Mouse (Mus musculus) telencephalon, adult 2 months (tissue): ENCODE measurements around the gene Btbd8.

Source experiments
- DNase-seq: peaks from one replicate; pipeline ENCODE4 v3.0.0-alpha.2; 2011; ENCODE audit warnings: low read depth, low spot score

The Btbd8 gene

DNA sequence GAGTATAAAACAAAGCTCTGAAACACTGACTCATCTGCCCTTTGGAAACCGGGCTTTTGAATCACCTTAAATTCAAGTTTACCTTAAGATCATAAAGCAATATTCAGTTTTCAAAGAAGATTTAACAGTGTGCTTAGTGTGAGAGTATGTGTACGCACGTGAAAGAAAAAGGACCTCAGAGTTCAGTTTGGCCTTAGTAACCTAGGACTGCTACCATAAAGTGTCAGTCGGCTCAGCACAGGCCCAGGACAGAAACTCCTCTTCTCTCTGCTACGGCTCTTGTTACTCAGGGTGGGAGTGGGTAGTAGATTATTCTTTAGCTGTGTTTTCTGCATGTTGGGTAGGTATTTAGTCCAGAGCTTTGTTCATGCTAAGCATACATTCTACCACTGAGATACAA lies 11.8 kb downstream of the Btbd8 start:
- no peak for DNase-seq

DNA sequence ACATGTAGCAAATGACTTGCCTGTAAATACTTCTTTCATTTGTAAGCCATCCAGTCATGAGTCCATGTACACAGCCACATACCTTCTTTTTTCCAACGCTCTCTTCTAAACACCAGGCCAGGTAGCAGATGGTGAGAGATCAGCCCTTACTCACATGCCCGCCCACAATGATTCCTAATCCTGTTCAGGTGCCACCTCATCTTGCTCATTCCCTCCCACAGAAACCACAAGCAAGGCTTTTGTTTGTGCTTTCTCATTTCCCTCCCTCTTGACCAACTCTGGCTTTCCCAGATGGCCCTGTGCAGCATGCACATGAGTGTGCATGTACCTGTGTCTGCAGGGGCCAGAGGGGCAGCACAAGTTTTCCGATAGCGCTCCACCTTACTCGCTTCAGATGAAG lies 12.5 kb downstream of the Btbd8 start:
- DNase-seq, result peak; percentile 57

DNA sequence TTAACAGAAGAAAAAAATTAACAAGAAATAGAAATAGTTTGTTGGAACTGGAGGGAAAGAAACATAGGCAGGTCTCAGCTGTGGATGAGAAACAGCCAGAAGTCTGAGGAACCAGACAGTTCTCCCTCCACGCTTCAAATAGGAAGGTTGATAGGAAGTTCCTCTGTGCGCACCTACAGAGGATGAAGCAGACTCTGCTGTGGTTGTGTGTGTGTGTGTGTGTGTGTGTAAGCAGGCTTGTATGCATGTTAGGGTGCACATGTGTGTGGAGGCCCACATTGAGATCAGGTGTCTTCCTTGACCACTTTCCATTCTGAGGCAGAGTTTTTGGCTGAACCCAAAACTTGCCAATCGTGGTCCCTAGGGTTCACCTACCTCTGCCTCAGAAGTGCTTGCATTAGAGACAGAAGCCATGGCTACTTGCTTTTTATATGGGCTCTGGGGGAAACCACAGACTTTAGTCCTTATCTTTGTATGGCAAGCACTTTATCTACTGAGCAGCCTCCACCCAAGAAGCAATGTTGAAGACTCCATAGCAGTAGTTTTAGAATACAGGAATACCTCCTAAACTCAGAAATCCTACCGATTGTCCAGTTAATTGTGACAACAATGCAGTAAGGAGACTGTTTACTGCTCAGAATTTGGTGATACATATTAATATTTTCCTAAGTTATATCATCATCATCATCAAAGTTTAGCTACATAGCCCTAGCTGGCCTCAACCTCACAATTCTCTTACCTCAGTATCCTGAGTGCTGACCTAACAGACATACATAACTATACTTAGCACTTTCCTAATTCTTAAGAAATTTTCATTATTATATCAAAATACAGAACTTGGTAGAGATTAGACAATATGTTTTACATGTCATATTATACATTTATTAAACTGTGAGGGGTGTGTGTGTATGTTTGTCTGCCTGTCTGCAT lies 24.6 kb downstream of the Btbd8 start:
- DNase-seq, result no peak

DNA sequence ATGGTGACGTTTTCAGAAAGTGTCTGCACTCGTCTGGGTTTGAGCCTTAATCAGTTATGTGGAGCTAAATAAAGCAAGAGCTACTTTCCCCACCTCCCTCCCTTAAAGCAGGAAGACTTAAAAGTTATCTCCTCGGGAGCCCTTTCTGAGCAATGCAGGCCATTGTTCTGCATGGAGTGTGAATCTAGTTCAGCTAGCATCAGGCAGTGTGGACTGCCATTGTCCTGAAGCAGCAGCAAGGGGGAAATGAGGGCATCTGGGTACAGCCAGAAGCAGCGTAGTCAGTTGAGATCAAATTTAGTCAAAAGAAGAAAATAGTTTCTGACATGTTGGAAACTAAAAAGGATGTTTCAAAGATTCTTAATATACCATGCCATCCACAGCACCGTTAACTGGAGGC lies 28.7 kb downstream of the Btbd8 start:
- peak; percentile 38 for DNase-seq

DNA sequence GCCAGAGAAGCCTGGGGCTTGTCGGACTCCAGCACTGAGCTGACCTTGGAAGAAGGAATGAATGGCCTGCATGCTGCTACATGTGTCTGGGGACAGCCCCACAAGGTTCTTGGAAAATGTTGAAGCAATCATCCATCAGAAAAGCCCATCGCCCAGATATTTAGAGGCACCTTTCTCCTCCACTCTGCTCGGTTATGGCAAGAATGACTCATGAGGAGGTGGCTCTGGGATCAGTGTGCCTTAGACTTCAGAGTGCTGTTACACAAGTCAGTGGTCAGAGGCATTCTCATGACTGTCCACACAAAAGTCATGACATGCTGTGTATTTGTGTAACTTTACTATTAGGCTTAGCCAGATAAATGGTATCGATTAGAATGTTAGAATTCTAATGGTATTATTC lies 29.3 kb downstream of the Btbd8 start:
- DNase-seq, result no peak

DNA sequence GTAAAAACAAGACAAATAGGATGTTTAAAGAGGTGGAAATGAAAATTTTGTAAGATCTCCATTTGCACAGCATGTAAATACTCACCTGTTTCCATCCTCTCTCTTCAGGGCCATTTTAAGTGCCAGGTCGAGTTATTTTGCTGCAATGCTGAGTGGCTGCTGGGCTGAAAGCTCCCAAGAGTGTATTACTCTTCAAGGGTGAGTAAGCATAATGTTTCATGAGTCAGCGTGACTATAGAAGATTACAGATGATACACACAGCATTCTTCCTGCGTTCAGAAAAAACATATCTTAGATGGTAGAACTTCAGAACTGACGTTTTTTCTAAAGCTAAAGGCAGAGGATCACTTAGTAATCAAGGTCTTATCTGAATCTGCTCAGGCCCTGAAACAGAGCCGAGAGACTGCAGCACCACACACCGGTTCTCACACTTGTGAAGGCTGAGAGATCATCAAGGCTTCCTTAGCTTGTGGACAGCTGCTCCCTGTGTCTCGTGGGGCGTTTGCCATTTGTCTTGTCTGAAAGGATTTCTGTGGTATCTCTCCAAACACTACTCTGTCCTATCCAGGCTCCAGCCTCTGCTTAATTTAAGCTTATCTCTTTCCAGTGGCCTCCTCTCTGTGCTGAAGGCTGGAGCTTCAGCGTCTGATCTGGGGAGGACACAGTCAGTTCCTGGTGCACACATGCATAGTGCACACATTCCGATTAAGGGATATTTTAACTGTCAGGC lies 33.0 kb downstream of the Btbd8 start:
- no peak for DNase-seq

DNA sequence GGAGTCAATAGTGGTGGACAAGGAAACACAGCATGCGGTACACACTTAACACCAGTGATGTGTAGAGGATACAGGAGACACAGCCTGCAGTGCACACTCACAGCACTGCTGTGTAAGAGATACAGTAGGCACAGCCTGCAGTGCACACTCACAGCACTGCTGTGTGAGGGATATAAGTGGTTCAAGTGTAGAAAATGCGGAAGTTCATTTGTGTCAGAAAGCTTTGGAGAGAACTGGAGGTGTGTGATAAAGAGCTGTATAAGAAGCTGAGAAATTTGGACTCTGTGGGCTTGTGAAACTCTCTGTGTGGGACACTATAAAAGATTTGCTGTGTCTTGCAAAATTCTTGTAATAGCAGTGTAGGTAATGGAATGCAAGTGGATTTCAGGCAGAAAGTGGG lies 42.4 kb downstream of the Btbd8 start:
- no peak for DNase-seq

DNA sequence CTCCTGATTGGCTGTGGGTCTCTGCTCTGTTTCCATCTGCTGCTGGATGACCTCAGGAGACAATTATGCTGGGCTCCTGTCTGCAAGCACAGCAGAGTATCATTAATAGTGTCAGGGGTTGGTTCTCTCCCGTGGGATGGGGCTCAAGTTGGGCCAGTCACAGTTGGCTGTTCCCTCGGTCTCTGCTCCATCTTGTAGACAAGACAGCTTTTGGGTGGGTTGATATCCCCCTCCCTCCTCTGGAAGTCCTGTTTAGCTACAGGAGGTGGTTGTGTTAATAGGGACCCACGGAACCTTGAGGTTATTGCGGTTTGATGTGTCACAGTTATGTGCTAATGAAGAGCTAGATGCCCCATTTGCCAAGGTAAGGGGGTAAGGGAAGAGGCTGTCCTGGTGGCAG lies 51.2 kb downstream of the Btbd8 start:
- no peak for DNase-seq

DNA sequence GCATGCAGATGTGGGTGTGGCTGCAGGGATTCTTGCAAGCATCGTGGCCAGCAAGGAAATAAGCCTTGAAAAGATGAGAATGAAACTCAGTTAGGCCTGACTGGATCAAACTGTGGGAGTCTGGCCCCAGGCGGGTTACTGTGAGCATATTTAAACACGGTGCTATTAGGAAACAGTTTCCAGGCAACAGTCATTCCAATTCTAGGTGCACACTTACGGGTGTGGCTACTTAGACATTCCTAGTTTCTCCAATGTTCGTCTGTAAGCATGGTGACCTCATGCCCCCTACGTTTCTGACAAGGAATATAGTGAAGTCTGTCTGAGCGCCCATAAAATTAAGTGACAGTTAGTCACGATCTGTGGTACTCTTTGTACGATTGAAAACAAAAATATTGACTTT lies 53.2 kb downstream of the Btbd8 start:
- no peak for DNase-seq

DNA sequence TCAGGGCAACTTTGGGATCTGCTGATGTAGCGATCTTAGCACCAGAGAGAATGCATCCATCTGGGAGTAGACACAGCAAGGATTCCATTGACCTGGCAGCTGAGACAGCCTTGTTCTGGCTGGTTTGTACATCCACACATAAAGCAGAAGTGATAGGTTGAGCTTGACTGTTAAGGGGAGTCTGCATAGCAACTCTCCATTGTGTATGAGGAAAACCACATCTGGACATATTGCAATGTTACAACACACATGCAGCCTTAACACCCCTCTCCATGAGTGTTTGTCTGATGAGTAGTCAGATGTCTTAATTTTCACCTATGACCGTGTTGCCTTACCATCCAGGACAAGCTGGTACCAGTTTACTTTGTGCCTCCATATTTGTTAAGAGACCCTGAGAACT lies 54.7 kb downstream of the Btbd8 start:
- no peak for DNase-seq

DNA sequence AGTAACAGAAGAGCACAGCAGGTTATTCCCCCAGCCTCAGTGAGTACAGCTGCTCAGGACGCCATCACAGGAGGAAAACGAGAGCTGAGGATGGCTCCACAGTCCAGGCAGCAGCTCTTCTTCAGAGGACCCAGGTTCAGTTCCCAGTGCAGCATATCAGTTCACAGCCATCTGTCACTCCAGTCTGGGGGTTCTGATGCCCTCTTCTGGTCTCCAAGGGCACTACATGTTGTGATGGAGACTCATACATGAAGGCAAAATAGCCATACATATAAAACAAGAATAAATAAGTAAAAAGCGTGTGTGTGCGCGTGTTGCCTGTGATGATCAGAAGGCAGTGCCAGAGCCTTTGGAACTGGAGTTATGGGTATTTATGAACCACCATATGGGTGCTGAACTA lies 57.0 kb downstream of the Btbd8 start:
- no peak for DNase-seq

DNA sequence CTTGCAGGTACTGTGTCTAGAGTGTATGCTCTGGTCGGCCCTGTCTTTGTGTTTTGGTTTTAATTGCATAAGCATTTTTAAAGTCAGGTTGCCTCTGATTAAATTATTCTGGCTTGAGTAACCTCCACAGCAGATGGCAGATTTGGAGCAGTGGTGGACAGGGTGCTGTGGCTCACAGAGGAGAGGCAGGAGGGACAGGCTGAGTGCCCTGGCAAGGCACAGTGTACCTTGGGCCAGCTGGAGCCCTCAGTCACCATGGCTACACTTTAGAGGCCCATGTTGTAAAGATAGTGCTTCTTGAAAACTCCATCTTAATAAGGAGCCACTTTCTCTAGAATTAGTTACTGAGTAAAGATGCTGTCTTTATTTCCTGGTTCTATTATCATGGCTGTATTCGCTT lies 58.2 kb downstream of the Btbd8 start:
- no peak for DNase-seq

DNA sequence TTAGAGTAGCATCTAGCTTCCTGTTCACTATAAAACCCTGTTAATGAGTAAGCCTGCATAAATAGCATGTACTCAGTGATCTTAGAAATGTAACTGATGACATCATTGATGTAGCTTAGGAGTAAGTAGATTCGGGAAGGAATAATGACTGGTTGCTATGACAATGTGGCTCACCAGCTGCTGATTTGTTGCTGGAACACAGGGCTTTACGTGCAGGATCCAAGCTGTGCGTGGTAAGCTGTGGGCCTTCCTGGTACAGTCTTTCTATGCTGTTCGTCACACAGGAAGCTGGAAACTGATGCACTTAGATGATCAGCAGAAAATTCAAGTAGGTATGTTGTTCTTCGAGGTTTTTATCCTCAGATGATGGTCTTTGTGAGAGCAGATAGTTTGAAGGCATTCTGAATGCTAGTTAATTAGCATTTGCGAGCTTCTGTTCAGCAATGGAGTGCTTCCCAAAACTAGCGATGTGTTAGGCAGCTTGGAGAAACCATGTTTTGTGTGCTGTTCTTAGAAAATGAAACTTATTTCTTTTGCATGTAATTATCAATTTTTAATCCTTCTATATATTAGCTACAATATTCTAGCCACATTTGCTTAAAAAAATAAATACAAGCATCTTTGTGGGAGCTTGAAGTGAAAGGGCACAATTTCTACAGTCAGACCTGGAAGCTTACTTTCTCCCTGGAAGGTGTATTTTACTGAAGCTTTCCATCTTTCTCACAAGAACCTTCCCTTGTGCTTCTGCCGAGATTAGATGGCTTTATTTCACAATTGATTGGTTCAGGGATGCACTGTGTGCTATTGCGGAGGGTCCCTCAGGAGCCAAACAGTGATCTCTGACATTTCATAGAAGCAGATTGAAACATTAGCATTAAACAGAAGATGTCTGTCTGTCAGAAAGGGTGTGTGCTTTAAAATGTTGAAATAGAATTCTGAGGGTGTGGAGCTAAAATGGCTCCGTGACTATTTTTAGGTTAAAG lies 60.0 kb downstream of the Btbd8 start:
- DNase-seq, result peak; percentile 96

DNA sequence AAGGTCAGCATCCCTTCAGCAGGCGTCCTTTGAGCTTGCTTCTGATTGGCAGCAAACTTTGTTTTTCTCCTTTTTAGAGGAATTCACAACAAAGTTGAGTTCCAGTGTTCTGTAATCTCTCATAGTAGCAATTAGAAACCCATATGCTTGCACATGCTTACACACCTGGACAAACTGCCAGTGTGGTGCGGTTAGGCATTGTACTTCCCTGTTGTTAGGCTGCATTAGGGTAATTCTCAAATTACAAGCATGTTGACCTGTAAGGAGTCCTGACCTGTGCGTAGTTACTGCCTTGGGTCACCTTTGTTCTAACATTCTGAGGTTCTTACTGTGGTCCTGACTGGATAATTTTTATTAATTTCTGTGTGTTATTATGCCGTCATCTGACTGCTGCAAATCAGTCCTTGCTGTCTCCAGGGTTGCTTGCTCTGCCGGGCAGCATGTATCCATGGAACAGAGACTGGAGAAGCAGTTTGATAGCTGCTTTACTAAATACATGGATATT lies 61.1 kb downstream of the Btbd8 start:
- no peak for DNase-seq

DNA sequence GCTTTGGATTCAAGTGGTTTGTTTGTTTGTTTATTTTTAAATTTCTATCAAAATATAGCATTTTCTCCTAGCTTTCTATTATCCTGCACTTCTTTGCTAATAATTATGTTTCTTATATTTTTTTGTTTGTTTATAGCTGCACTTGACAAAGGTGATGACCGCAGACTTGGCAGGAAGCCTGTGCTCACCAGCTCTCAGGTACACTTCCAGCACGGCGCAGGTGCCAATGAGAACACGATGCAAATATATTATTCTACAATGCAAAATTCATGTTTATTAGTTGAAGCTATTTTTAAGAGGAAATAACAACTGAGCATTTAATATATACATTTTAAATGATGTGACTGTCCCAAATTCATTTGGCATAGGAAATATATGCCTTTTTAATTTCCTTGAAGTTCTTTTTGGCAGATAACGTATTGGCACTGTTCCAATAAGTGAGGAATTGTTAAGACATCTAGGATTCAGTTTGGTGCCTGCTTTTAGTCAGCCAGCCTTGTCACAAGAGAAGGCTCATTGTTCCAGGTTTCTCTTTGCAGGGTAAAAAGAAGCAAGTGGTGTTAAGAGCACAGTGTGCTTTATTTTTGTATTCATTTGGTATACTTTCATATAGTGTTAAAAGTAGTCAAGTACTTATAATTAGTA lies 62.2 kb downstream of the Btbd8 start:
- no peak for DNase-seq

DNA sequence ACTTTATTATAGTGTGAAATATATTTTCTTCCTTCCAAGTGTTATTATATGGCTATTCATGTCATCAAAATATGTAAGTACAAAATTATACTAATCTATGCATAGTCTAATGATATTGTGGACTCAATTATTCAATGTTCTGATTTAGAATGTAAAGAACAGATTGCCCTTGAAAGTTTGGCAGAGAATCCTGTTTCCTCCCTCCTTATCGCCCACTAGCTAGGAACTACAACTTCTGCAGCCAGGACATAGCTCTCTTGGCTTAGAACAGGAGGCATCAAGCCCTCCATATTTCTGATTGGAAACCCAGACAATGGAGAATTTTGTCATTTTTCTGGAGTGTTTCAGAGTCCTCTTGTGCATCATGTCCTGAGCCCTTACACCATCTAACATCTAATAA lies 62.9 kb downstream of the Btbd8 start:
- no peak for DNase-seq

DNA sequence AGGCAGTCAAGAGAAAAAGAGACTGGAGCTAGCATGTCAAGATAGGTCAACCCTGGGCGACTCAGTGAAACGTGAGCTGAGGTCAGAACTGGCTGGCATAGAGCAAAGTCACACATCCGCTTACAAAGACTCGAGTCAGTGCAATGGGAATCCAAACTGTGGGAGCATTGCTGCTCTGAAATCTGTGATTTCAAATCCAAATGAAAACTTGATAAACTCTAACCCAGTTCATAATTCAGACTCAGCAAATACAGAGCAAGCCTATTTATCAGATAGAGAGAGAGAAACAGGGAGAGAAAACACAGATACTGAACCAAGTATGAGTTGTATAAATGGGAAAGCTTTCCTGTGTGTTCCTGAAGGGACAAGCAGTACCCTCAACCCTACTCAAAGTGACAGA lies 69.5 kb downstream of the Btbd8 start, which contains the start of gene Gm42669:
TSS of gene Gm42669 (plus strand) at position 301 of the 400 bp plus-strand sequence.
- no peak for DNase-seq

DNA sequence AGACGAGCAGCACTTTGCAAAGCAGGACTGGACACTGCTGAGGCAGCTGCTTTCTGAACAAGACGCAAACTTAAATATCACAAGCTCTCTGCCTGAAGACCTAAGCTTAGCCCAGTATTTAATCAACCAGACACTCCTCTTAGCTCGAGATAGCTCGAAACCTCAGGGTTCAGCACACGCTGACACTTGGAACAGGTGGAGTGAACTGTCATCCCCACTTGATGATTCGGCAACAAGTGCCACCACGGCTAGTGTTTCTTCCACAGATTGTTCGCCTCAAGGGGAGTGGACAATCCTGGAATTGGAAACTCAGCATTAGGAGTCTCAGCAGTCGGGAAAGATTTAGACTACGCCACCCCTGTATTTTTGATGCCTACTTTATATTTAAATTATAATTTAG lies 72.7 kb downstream of the Btbd8 start:
- DNase-seq, result no peak

DNA sequence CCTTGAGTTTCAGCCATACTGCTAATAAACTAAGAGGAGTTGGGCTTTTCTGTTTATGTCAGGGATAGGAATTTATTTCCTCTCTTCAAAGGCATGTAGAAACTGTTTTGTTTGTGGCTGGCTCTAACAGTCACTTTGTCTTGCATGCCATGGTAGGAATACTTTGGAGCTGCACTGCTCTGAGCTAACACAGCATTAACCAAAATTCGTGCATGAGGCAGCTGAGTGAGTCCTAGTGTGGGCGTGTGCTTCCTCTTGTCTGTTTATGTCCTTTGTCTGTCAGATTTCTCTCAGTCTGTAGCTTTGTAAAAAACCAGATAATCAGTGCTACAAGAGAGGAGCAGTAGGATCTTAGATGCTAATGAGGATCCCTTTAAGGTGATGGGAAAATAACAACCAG lies 73.5 kb downstream of the Btbd8 start:
- no peak for DNase-seq

DNA sequence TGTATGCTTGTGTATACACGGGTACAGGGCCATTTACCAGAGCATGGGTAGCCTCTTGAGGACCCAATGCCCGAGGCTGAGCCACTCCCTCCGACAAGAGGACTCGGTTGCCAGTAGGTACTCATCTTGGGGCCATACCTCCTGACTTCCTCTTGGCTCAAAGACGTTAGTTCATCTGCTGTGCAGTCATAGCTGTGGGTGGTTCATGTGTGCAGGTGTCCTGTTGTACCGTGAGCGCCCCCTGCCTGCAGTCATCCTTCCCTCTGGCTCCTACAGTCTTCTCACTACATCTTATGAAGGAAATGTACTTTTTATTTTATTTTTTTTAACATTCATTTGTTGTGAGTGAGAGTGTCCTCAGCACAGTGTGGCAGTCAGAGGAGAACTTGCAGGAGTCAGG lies 75.8 kb downstream of the Btbd8 start:
- no peak for DNase-seq

DNA sequence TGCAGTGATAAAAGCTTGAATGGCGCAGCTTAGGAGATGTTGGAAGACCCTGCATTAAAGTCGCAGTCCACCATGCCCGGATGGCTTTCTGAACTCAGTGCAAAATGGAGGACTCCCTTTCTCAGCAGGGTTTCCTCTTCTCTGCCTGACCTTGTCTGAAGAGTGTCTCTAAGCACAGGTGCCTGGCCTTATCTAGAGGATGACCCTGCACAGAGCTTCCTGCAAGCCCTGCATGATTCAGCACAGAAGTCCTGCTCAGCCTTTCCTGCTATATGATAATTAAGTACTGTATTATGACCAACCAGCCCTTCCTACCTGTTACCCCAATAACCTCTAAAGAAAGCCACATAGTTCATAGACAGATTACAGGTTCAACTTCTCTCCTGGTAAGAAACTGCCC lies 77.7 kb downstream of the Btbd8 start:
- DNase-seq, result no peak
